Mouse (Mus musculus) spleen, adult 2 months (tissue): ENCODE measurements around the gene Tgtp2.

Experiments
- CTCF ChIP-seq: fragments of 200-500 bp; IDR thresholded peaks from 2 replicates; pipeline ENCODE4 v1.5.1; 2011; ENCODE audit warnings: mild to moderate bottlenecking, inconsistent platforms; ENCODE audit not compliant: insufficient read depth, insufficient read length, insufficient replicate concordance; ENCODE audit errors: extremely low read depth
- POLR2A ChIP-seq: fragments of 200-500 bp; IDR thresholded peaks from 2 replicates; pipeline ENCODE4 v1.6.1; 2011; ENCODE audit warnings: low read depth, low read length, inconsistent platforms

DNA sequence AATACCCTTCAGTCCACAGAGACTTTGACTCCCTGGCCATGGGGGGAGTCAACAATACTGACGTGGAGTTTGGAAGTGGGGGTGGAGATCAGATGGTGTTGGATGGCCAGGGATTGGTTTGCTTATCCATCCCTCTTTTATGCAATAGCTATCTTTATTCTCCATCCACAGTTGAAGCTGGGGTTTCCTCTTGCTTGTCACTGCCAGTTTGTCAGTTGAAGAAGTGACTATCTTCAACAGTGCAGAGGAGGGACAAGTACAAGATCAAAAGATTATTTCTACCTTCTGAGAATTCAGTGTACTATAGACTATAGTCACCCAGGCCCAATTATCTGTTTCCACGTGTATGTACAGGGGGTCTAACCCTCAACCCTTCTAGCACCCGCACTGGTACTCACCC is 19.8 kb upstream of the Tgtp2 start:
- no peak for TF ChIP-seq CTCF
- no peak for TF ChIP-seq POLR2A
